Mouse (Mus musculus) frontal cortex, postnatal 36 days (tissue): ENCODE measurements at regions not wholly inside any gene's neighbourhood (a gene's known extent, or its start where the extent isn't known, plus 50 kb on each side); places are given as distances from the start of the nearest gene placed in this dataset.

Source experiments
- DNase-seq, 2 experiments: peaks; one replicate each; pipeline ENCODE4 v3.0.0; 2022; ENCODE audit warnings: low spot score in 2 of 2

DNA sequence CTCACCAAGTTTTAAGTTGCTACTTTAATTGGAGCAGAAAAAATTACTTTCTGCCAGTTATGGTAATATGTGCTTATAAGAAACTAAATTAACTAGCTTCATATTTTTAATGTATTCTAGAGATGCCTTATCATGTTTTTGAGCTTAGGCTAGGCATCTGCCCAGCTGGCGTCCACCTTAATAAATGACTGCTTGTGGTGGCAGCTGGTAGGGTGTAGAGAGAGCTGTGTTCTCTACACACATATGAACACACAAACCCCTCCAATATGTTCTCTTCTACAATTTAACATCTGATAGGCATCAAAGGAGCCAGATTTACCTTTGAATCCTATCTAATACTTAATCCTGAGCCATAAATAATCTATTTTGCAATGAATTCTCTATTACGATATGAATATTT is 173.4 kb downstream of the Gm4340 start:
- DNase-seq = no peak

DNA sequence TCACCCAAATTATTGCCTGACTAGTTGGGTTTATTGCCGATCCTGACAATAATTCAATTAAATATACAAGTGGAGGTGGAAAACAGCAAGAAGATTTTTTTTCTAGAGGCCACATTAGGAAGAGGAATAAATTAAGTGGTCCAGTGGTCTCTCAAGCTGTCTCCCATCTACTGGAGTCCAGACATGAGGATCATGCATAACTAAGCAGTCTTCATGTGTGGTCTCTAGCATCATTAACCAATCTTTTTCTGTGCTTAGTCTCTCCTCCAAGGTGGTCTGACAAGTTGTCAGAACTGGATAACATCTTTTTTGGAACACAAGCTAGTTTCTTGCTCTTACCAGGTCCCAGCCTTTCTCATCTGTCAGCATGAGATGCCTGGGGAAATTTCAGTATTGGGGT is 180.7 kb downstream of the Gm4340 start:
- DNase-seq = no peak

DNA sequence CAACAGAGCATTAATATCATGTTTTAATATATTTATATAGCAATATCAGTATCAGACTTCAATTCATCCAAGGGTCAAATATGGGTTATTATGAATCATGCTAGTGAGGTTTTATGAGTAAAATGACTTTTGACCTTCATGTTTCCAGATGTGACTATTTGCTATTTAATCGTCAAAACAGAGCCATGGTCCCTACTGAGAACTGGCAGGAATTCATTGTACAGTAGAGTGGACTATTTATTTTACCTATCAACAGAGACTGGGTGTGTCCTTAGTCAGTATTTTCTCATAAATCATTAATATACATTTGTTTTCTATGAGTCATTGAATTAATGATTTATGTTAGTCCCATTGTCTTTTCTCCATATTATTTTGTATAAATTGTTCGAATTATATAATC is 194.4 kb downstream of the Gm4340 start:
- no peak for DNase-seq

DNA sequence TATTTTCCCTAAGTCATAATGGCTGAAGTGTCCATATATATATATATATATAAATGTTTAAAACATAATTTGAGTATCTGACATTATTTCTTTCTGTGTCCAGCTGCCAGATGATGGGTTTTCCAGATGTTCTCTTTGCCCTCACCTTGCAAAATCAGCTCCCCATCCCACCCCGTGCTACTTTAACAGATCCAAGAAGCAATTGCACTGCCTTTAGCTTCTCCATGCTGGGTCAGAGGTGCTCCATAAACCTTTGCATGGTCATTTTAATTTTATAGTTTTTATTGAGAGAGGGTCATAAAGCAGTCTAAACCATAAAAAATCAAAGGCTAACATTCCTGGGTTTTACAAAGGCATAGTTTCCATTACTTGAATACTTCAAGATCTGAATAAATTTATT is 201.9 kb downstream of the Gm4340 start:
- DNase-seq = no peak

DNA sequence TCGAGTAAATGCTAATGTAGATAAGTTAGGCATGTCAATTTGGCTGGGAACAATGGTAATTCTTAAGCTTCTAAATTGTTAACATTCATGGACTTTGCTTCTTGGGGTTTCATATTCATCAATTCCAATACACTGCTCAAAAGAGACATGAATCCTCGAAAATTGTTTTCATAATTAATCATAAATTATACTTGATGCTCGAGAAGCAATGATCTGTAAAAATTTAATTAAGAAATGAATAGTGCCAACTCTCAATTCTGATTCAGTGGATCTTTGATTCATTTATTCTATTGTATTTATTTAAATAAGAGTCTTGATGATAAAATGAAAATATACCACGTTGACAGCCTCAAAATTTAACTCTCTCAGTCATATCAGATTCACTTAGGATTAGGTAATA is 214.9 kb downstream of the Gm4340 start:
- DNase-seq = no peak

DNA sequence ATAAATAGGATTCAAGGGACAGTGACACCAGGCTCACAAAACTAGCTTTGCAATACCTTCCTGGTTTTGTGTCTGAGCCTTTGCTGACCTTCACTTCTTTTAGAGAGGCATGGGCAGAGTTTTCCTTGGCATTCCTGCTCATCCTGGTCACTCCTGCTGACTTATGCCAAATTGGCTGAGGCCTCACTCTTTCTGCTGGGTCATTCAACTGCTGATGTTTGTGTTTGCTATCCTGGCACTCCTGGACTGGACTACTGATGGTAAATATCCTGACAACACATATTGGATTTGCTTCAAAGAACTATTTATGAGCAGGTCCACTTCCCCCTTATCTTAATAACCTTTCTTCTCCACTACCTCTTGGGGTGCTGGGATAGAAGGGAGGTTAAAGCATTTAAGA is 228.7 kb downstream of the Gm4340 start:
- no peak for DNase-seq

DNA sequence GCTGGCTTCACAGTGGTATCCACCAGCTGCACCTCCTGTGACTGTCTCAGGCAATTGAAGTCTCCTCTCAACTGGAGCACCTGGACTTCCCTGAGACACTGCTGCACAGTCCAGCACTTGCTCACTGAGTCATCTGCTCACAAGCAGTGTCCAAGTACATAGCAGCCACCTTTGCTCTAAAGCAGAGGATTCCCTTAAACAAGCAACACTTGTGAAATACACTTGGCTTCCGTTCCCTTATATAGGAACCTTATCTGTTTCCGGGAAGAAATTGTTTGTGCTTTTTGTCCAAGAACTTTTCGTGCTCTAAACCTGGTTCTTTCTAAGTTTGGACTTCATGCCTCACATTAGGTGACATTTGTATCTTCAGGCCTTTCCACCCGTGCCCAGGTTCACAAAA is 229.3 kb downstream of the Gm4340 start:
- DNase-seq = no peak

DNA sequence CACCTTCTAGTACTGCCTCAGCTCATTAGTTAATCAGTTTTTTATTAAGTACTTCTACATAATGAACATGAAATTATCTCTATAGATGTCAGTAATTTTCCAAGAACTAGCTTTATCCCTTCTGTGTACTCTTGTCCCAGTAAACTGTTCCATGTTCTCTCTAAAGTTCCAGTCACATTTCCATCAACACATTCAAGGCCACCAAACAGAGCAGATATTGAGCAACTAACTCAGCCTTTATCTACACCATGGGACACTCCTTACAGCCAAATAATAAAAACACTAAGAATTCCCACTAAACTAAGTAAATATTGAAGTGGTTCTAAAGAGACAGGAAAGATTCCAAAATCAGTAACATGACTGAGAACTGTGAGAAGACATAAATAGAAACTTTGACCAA is 229.9 kb downstream of the Gm4340 start:
- no peak for DNase-seq

DNA sequence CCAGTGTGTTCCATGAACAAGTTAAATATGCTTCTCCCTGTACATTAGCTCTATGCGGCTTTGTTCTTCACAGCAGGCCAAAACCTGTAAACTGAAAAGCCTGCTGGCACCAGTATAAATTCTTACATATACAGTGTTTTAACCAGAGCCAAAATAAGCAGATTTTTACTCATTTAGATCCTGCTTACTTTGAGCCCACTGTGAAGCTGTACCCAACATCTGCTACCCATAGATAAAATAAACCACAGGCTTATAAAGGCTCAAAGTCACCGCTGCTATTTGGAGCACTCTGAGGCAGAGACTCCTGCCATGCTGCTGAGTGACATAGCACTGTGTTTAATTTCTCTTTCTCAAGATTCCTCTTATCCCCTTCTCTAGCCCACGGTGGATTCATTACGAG is 251.1 kb downstream of the Gm4340 start:
- peak in 1 of 2 experiments; percentile 40 for DNase-seq

DNA sequence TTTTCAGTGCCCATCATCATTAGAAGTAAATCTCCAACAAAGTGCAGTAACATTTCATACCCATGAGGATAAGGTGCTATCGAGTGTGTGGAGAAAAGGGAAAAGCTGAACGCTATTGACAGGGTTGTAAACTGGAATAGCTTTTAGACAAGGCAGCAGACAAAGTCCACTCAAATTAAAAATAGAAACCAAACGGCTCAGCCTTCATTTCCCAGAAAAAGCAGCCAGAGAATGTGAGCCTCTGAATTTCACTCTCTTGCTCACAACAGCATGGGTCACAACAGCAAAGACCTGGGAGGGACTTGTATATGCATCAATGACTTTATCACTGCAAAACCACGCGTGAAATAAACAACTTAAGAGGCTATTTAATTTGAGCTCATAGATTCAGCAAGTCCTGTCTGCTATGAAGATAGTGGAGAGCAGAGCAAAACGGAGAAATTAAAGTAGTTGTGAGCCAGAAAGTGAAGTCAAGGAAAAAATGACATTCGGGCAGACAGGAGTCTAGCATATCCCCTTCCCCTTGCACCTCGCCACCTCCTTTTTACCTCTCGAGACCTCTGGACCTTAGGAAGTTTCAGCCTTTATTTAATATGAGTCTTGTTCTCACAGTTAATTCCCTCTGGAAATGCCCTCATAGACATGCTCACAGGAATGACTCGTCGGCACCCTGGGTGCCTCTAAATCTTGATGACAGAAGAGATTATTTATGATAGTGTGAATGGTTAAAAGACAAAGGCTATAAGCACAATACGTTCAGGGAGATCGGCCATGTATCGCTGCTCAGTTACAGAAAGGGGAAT is 261.9 kb downstream of the Gm4340 start:
- DNase-seq = peak; percentile 5 to 9

DNA sequence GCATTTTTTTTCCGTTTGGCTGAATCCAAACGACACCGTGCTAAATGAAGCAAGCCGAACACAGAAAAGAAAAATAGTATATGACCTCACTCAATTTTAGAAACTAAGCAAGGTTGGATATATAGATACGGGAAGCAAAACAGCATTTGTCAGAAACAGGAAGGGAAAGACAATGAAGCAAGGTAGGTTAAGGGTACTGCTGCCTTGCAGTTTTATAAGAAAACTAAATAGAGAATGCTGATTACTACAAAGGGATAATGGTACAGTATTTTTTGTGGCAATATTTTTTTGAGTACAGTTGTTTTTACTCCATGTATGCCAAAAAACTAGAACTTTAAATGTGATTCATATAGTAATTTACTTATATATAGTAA is 262.5 kb downstream of the Gm4340 start:
- DNase-seq = no peak

DNA sequence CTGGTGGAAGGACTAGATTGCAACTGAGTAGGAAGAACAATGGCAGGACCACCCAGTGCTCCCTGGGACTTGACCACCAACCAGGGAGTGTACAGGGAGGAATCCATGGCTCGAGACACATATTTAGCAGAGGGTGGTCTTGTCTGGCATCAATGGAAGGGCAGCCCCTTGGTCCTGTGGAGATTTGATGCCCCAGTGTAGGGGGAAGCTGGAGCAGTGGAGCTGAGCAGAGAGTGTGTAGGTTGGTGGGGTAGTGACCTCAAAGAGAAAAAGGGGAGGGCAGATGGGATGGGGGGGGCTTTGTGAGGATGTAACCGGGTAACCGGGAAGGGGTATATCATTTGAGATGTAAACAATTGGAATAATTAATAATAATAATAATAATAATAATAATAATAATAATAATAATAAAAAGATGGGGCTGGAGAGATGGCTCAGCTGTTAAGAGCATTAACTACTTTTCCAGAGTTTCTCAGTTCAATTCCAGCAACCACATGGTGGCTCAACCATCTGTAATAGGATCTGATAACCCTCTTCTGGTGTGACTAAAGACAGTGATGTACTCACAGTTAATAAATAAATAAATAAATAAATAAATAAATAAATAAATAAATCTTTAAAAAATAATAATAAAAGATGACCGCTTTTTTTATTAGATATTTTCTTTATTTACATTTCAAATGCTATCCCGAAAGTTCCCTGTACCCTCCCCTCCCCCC is 292.5 kb downstream of the Gm4340 start:
- DNase-seq = no peak

DNA sequence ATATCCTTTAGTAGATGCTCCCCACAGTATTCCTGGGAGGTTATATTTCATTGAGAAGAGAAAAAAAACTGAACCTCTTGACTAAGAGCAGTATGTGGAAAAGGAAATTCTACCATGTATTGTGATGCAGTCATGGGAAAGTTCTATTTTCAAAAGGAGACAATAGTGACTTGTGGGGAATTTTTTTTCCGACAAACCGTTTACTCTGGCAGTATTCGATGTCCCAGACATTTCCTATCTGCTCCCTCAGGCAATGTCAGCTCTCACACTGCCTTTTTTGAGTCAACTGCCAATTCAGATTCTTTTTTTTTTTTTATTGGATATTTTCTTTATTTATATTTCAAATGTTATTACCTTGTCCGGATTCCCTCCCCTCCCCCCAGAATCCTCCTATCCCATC is 295.5 kb downstream of the Gm4340 start:
- no peak for DNase-seq

DNA sequence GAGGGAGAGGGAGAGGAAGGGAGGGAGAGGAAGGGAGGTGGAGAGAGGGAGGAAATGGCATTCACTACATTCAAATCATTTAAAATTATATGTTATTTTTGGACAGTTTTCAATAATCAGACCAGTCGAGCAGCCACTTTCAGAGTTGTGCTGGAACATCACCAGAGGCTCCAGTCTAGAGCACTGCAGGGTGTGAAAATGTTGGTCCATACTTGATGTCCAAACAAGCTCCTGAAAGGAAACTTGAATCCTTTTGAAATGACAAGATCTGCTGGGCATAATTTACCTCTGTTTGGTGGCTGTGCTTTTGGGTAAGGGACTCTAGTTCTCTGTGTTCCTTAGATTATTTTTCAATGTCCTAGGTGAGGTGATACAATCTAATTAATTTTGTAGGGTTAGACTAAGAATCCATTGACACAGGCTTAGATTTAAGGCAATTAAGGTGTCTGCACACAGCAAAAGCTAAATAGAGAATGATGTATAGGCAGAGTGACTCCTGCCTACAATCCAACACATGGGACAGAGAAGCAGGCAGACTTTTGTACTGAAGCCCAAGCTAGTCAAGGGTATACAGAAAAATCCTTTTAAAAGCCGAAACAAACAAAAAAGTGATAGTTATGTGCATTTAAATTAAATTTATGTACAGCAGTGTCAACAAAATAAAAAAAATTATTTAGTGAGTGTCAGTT is 297.2 kb downstream of the Gm4340 start:
- no peak for DNase-seq
